Mouse (Mus musculus) midbrain, embryonic 14.5 days (tissue): Measurements from ENCODE around the gene Cd164. TPM values are rescaled to one million over a fixed set of nuclear protein-coding genes. Genes with fewer than 3 reads are reported as not detected.

ENCODE experiments used
- ATAC-seq: fragments of 200-750 bp; cut with Nextera tagmentation; 2 replicates; pipeline ENCODE4 v1.8.0; 2017; ENCODE audit warnings: moderate number of reproducible peaks, moderate library complexity; ENCODE audit not compliant: low FRiP score, low TSS enrichment
- DNase-seq: peaks from one replicate; pipeline ENCODE4 v3.0.0-alpha.2; 2015
- H3K27ac ChIP-seq: fragments of 300-500 bp; sonication (generic); replicated peaks from 2 replicates; pipeline ENCODE4 v1.5.1; 2014; ENCODE audit warnings: mild to moderate bottlenecking, low read depth, low read length, moderate library complexity
- H3K27me3 ChIP-seq: fragments of 300-500 bp; sonication (generic); 2 replicates; pipeline ENCODE4 v1.6.1; 2014; ENCODE audit warnings: low read length, control low read depth, mixed read lengths; ENCODE audit not compliant: control insufficient read depth, insufficient read depth
- H3K36me3 ChIP-seq: fragments of 300-500 bp; sonication (generic); 2 replicates; pipeline ENCODE4 v1.6.1; 2014; ENCODE audit warnings: low read length, control low read depth; ENCODE audit not compliant: control insufficient read depth, insufficient read depth
- H3K4me1 ChIP-seq: fragments of 300-500 bp; sonication (generic); 2 replicates; pipeline ENCODE4 v1.6.1; 2014; ENCODE audit warnings: mild to moderate bottlenecking, antibody characterized with exemption, low read length, control low read depth; ENCODE audit not compliant: control insufficient read depth, insufficient read depth
- H3K4me2 ChIP-seq: fragments of 300-500 bp; sonication (generic); 2 replicates; pipeline ENCODE4 v1.6.1; 2014; ENCODE audit warnings: mild to moderate bottlenecking, low read length, moderate library complexity
- H3K4me3 ChIP-seq: fragments of 300-500 bp; sonication (generic); replicated peaks from 2 replicates; pipeline ENCODE4 v1.5.1; 2014; ENCODE audit warnings: low read depth, low read length
- H3K9ac ChIP-seq: fragments of 300-500 bp; sonication (generic); replicated peaks from 2 replicates; pipeline ENCODE4 v1.6.1; 2014; ENCODE audit warnings: mild to moderate bottlenecking, low read length, moderate library complexity
- H3K9me3 ChIP-seq: fragments of 300-500 bp; sonication (generic); 2 replicates; pipeline ENCODE4 v1.6.1; 2016; ENCODE audit warnings: low read length, control low read depth, mixed read lengths; ENCODE audit not compliant: control insufficient read depth
- WGBS: fragments of 180-500 bp; shearing (Covaris S2); extraction: QIAGEN DNeasy Blood & Tissue Kit; methylation state at CpG from one replicate; pipeline ENCODE4 v1.1.7; 2014; 5-methylcytosine and 5-hydroxymethylcytosine counted together
- polyA plus RNA-seq: library from polyadenylated mRNA; unstranded; fragments of >200 nt; fragmentation: Nextera tagmentation; extraction: Ambion mirVana; gene quantifications from 2 replicates; pipeline ENCODE4 v1.2.1, GENCODE M21; 2014

Cd164 gene
- polyA plus RNA-seq, 1 experiment from 2014 or later = 63.8 TPM

DNA sequence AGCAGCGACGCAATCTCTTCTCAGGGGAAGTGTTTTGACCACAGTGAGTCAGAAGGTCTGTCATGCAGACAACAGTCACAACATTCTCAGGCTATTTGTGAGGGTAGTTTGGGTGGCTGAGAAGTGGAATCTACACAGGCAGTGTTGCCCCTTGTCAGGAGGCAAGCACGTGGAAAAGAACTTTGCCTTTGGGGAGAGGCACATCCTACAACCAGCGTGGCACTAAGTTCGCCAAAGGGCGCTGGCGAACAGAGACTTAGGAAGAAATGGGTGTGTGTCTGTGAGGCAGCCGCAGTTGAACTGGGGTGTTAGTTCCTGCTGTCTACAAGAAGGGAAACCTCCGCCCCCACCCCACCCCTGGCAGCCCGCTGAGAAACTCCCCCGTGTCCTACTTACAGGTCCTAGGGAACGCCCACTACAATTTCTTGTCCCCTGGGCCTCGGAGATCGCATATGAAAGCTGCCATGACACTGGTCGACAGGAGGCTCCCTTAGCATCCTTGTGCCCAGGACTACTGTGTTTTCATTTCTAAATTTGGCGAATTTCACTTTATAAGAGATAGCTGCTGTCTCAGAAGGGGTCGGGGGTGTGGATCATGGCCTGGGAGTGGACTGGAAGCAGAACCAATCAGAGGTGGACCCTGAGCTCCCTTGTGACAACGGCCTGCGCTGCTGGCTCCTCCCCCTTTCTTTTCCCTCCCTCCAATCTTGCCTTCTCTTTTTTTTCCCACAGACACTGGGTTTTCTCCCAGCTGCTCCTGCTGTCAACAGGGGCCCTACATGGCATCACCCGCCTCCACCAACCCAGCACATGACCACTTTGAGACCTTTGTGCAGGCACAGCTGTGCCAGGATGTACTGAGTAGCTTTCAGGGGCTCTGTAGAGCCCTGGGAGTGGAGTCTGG lies 41.7 kb upstream of the Cd164 start:
- H3K9ac ChIP-seq = peak overlapping the region; percentile 66; the same call in 1 of the 2 replicates
- H3K36me3 ChIP-seq = peaks cover 6% of the 10 kb centered on the region; the same call in 1 of the 2 replicates
- H3K4me1 ChIP-seq = peaks cover 21% of the 10 kb centered on the region
- H3K4me3 ChIP-seq = peak overlapping the region; percentile 53
- 2% methylated on average over 20 of the region's 20 CpGs for WGBS
- ATAC-seq (peak; percentile 70), DNase-seq (peak; percentile 67)
- H3K27ac ChIP-seq = peak overlapping the region; percentile 74
- no peaks in the 10 kb centered on the region for H3K9me3 ChIP-seq
- no peaks in the 10 kb centered on the region for H3K27me3 ChIP-seq
- peak overlapping the region; percentile 93 for H3K4me2 ChIP-seq

- WGBS = 84% methylated on average over 3 of the region's 3 CpGs
- no peak overlapping the region for H3K9ac ChIP-seq
- no peaks in the 10 kb centered on the region for H3K9me3 ChIP-seq
- peaks cover 21% of the 10 kb centered on the region for H3K4me1 ChIP-seq
- H3K27ac ChIP-seq = no peak overlapping the region
- peaks cover 25% of the 10 kb centered on the region for H3K36me3 ChIP-seq
- no peak overlapping the region for H3K4me2 ChIP-seq
- H3K4me3 ChIP-seq = no peak overlapping the region
- ATAC-seq (no peak), DNase-seq (no peak)
- no peaks in the 10 kb centered on the region for H3K27me3 ChIP-seq
Measured at GRCm38 (mm10) chr10:41479961-41480360, 39.3 kb upstream of the Cd164 start.

DNA sequence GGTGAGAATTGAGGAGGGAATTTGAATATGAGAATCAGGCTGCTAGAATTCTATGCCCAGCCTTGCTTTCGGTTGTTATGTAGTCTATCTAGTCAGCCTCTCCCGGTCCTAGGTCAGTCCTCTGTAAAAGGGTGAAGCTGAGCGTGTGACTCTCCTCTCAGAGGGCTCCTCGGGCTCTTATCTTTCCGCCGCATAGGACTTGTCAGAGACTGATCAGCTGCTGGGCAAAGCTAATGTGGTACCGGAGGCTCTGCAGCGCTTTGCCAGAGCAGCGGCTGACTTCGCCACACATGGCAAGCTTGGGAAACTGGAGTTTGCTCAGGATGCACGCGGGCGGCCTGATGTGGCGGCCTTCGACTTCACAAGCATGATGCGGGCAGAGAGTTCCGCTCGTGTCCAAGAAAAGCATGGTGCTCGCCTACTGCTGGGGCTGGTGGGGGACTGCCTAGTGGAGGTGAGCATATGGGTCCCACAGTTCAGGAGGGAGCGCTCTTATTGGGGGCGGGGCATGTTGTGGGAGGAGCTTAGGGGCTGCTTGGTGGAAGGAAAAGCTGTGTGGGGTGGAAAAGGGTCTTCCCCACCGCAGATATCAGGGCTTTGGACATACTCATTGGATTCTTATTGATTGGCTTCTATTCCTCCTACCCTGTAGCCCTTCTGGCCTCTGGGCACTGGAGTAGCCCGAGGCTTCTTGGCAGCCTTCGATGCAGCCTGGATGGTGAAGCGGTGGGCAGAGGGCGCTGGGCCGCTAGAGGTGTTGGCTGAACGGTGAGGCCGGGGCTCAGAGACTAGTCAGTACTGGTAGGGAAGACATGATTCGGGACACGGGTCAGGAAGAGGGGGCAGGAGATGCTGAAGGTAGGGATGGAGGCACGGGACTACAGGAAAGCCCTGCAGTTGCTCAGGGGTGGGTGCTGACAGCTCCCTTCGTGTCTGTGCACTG lies 38.0 kb upstream of the Cd164 start:
- Histone ChIP-seq H3K36me3 (peaks cover 37% of the 10 kb centered on the region), H3K4me1 (peaks cover 16% of the 10 kb centered on the region), H3K9me3 (no peaks in the 10 kb centered on the region), H3K27ac (no peak overlapping the region), H3K4me3 (no peak overlapping the region), H3K27me3 (no peaks in the 10 kb centered on the region), H3K9ac (no peak overlapping the region), H3K4me2 (no peak overlapping the region)
- ATAC-seq = no peak
- no peak for DNase-seq
- 71% methylated on average over 33 of the region's 33 CpGs for WGBS

- 76% methylated on average over 7 of the region's 7 CpGs for WGBS
- no peak overlapping the region for H3K9ac ChIP-seq
- ATAC-seq = no peak
- H3K4me1 ChIP-seq = peaks cover 11% of the 10 kb centered on the region
- H3K36me3 ChIP-seq = peaks cover 46% of the 10 kb centered on the region
- no peak overlapping the region for H3K4me2 ChIP-seq
- no peak for DNase-seq
- no peaks in the 10 kb centered on the region for H3K9me3 ChIP-seq
- H3K27ac ChIP-seq = no peak overlapping the region
- H3K27me3 ChIP-seq = no peaks in the 10 kb centered on the region
- H3K4me3 ChIP-seq = no peak overlapping the region
Measured at GRCm38 (mm10) chr10:41482446-41482845, 36.8 kb upstream of the Cd164 start.

- no peak for ATAC-seq
- Histone ChIP-seq H3K27ac (no peak overlapping the region), H3K4me1 (peaks cover 17% of the 10 kb centered on the region), H3K4me3 (no peak overlapping the region), H3K4me2 (no peak overlapping the region), H3K27me3 (no peaks in the 10 kb centered on the region), H3K36me3 (peaks cover 46% of the 10 kb centered on the region), H3K9ac (no peak overlapping the region), H3K9me3 (no peaks in the 10 kb centered on the region)
- 95% methylated on average over 16 of the region's 16 CpGs for WGBS
- no peak for DNase-seq
Measured at GRCm38 (mm10) chr10:41485778-41486177, 33.4 kb upstream of the Cd164 start.

GRCm38 (mm10) chr10:41486506-41487170 lies 32.6 kb upstream of the Cd164 start:
- Histone ChIP-seq H3K4me3 (no peak overlapping the region), H3K9ac (no peak overlapping the region), H3K27ac (no peak overlapping the region), H3K9me3 (no peaks in the 10 kb centered on the region), H3K36me3 (peaks cover 46% of the 10 kb centered on the region), H3K4me2 (no peak overlapping the region), H3K4me1 (peaks cover 17% of the 10 kb centered on the region), H3K27me3 (no peaks in the 10 kb centered on the region)
- WGBS = 60% methylated on average over 14 of the region's 14 CpGs
- DNase-seq (no peak), ATAC-seq (no peak)

DNA sequence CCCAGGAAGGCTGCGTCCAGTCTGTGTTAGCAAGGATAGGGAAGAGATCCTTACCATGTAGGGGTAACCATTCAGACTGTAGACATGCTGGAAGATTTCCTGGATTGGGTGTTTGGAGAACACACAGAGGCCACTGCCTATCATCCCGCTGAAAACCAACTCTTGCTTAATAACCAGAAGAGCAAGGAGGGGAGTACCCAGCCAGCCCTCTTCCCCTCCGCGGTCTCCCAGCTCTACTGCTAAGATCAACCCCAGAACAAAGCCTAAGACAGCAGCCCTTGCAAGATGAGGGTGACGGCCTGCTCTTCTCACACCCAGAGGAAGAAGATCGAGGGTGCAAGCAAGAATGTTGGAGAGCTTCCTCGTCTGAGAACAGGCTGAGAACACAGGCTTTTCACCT lies 30.3 kb upstream of the Cd164 start:
- no peak for ATAC-seq
- peak overlapping the region; percentile 52 for H3K4me3 ChIP-seq
- H3K4me1 ChIP-seq = peaks cover 17% of the 10 kb centered on the region
- H3K36me3 ChIP-seq = peaks cover 27% of the 10 kb centered on the region
- H3K27ac ChIP-seq = no peak overlapping the region
- peak overlapping the region; percentile 93 for H3K4me2 ChIP-seq
- DNase-seq = no peak
- H3K9ac ChIP-seq = no peak overlapping the region
- WGBS = 38% methylated on average over 7 of the region's 7 CpGs
- H3K9me3 ChIP-seq = no peaks in the 10 kb centered on the region
- no peaks in the 10 kb centered on the region for H3K27me3 ChIP-seq

GRCm38 (mm10) chr10:41489294-41489693 lies 29.9 kb upstream of the Cd164 start:
- no peak overlapping the region for H3K27ac ChIP-seq
- peaks cover 27% of the 10 kb centered on the region for H3K36me3 ChIP-seq
- no peaks in the 10 kb centered on the region for H3K27me3 ChIP-seq
- no peaks in the 10 kb centered on the region for H3K9me3 ChIP-seq
- H3K4me1 ChIP-seq = peaks cover 17% of the 10 kb centered on the region
- DNase-seq (no peak), ATAC-seq (no peak)
- peak overlapping the region; percentile 93 for H3K4me2 ChIP-seq
- peak overlapping the region; percentile 69; the same call in 1 of the 2 replicates for H3K9ac ChIP-seq
- peak overlapping the region; percentile 52 for H3K4me3 ChIP-seq
- 37% methylated on average over 8 of the region's 8 CpGs for WGBS
